Mouse (Mus musculus) liver, embryonic 15.5 days (tissue): Measurements from ENCODE around the gene Zfp536. TPM values are rescaled to one million over a fixed set of nuclear protein-coding genes. Genes with fewer than 3 reads are reported as not detected.

Experiments
- ATAC-seq: fragments of 200-750 bp; cut with Nextera tagmentation; 2 replicates; pipeline ENCODE4 v1.8.0; 2017; ENCODE audit warnings: moderate number of reproducible peaks, mild to moderate bottlenecking, moderate library complexity; ENCODE audit not compliant: insufficient read depth
- H3K27ac ChIP-seq: fragments of 300-500 bp; sonication (generic); replicated peaks from 2 replicates; pipeline ENCODE4 v1.5.1; 2015; ENCODE audit warnings: mild to moderate bottlenecking, inconsistent platforms
- H3K27me3 ChIP-seq: fragments of 300-500 bp; sonication (generic); 2 replicates; pipeline ENCODE4 v1.6.1; 2015; ENCODE audit warnings: mild to moderate bottlenecking, inconsistent platforms
- H3K36me3 ChIP-seq: fragments of 300-500 bp; sonication (generic); replicated peaks from 2 replicates; pipeline ENCODE4 v1.6.1; 2015; ENCODE audit warnings: moderate library complexity, mild to moderate bottlenecking, inconsistent platforms
- H3K4me1 ChIP-seq: fragments of 300-500 bp; sonication (generic); replicated peaks from 2 replicates; pipeline ENCODE4 v1.6.1; 2015; ENCODE audit warnings: inconsistent platforms
- H3K4me2 ChIP-seq: fragments of 300-500 bp; sonication (generic); 2 replicates; pipeline ENCODE4 v1.6.1; 2015; ENCODE audit warnings: moderate library complexity, mild to moderate bottlenecking, inconsistent platforms
- H3K4me3 ChIP-seq: fragments of 300-500 bp; sonication (generic); replicated peaks from 2 replicates; pipeline ENCODE4 v1.5.1; 2015; ENCODE audit warnings: mild to moderate bottlenecking, inconsistent platforms
- H3K9ac ChIP-seq: fragments of 300-500 bp; sonication (generic); 2 replicates; pipeline ENCODE4 v1.6.1; 2015; ENCODE audit warnings: moderate library complexity, mild to moderate bottlenecking, inconsistent platforms
- H3K9me3 ChIP-seq: fragments of 300-500 bp; sonication (generic); replicated peaks from 2 replicates; pipeline ENCODE4 v1.6.1; 2016; ENCODE audit warnings: inconsistent platforms
- WGBS: fragments of 180-500 bp; shearing (Covaris S2); methylation state at CpG from one replicate; pipeline ENCODE4 v1.1.7; 2015; ENCODE audit warnings: mixed read lengths; ENCODE audit not compliant: insufficient replicate concordance; 5-methylcytosine and 5-hydroxymethylcytosine counted together
- polyA plus RNA-seq: library from polyadenylated mRNA; unstranded; fragments of >200 nt; fragmentation: Nextera tagmentation; extraction: Ambion mirVana; gene quantifications from 2 replicates; pipeline ENCODE4 v1.2.1, GENCODE M21; 2015

The Zfp536 gene
- polyA plus RNA-seq, 1 experiment from 2014 or later, result 0.07 TPM

DNA sequence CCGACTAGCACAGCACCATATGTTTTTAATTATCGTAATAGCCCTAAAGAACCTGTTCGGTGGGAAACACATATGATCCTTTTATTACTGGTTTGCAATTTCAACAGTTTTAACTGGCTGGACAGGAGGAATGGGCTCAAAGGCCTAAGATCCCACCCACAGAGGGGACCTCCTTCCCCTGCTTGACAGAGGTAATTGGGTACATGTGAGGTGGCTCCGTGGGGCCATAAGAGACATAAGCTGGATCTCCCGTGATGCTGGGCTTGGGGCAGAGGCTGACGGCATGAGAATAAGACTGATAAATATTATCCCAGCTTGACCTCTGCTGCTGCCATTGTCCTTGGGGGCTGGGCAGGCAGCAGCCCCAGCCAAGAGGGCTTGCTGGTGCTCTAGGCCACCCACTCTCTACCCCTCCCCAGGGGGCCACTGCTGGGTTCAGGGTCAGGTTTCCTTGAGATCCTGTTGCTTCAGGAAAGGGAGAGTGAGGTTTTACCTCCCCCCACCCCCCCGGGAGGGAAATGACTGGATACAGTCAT, 309.2 kb downstream of the Zfp536 start:
- H3K4me1 ChIP-seq, result no peaks in the 10 kb centered on the region
- WGBS, result 65% methylated on average over 7 of the region's 7 CpGs
- no peak overlapping the region for H3K9ac ChIP-seq
- H3K27ac ChIP-seq, result no peak overlapping the region
- no peaks in the 10 kb centered on the region for H3K9me3 ChIP-seq
- no peaks in the 10 kb centered on the region for H3K36me3 ChIP-seq
- H3K27me3 ChIP-seq, result no peaks in the 10 kb centered on the region
- no peak overlapping the region for H3K4me2 ChIP-seq
- no peak overlapping the region for H3K4me3 ChIP-seq
- no peak for ATAC-seq

DNA sequence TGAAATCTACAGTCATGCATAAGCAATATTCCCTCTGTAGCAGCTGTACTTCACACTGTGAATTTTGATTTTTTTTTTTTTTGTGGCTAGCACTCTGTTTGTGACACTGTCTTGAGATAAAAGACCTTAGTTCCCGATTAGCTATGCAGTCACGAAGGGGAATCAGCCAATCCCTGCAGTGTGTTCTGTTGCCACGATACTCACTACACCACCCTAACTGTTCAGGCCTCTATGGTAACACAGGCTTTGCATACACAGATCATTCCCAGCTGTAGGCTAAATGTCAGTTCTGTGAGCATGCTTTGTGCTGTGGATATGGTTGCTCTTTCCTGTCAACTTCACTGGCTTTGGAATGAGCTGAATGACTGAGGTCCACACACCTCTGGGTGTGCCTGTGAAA, 325.9 kb downstream of the Zfp536 start:
- Histone ChIP-seq H3K9ac (no peak overlapping the region), H3K36me3 (no peaks in the 10 kb centered on the region), H3K27ac (no peak overlapping the region), H3K4me2 (no peak overlapping the region), H3K9me3 (no peaks in the 10 kb centered on the region; the same call in 1 of the 2 replicates), H3K4me3 (no peak overlapping the region), H3K27me3 (no peaks in the 10 kb centered on the region), H3K4me1 (no peaks in the 10 kb centered on the region)
- no peak for ATAC-seq
- 59% methylated on average over 3 of the region's 3 CpGs for WGBS

GRCm38 (mm10) chr7:37439912-37440311, 333.5 kb downstream of the Zfp536 start:
- H3K27me3 ChIP-seq, result no peaks in the 10 kb centered on the region
- no peak overlapping the region for H3K4me2 ChIP-seq
- H3K4me1 ChIP-seq, result no peaks in the 10 kb centered on the region
- H3K36me3 ChIP-seq, result no peaks in the 10 kb centered on the region
- WGBS, result 59% methylated on average over 13 of the region's 13 CpGs
- H3K4me3 ChIP-seq, result no peak overlapping the region
- H3K9me3 ChIP-seq, result no peaks in the 10 kb centered on the region; the same call in 1 of the 2 replicates
- no peak for ATAC-seq
- H3K9ac ChIP-seq, result no peak overlapping the region
- H3K27ac ChIP-seq, result no peak overlapping the region

- Histone ChIP-seq H3K27ac (no peak overlapping the region), H3K9ac (no peak overlapping the region), H3K4me3 (no peak overlapping the region), H3K27me3 (no peaks in the 10 kb centered on the region), H3K9me3 (no peaks in the 10 kb centered on the region; the same call in 1 of the 2 replicates), H3K4me1 (no peaks in the 10 kb centered on the region), H3K4me2 (no peak overlapping the region), H3K36me3 (no peaks in the 10 kb centered on the region)
- WGBS, result 62% methylated on average over 16 of the region's 16 CpGs
- no peak for ATAC-seq
Observed at GRCm38 (mm10) chr7:37439117-37439844, 334.2 kb downstream of the Zfp536 start.

- Histone ChIP-seq H3K9ac (no peak overlapping the region), H3K27ac (no peak overlapping the region), H3K36me3 (no peaks in the 10 kb centered on the region), H3K27me3 (no peaks in the 10 kb centered on the region), H3K4me1 (no peaks in the 10 kb centered on the region), H3K4me2 (no peak overlapping the region), H3K9me3 (no peaks in the 10 kb centered on the region), H3K4me3 (no peak overlapping the region)
- no peak for ATAC-seq
- 21% methylated on average over 3 of the region's 3 CpGs for WGBS
Observed at GRCm38 (mm10) chr7:37437887-37438286, 335.6 kb downstream of the Zfp536 start.

GRCm38 (mm10) chr7:37433156-37433555, 340.3 kb downstream of the Zfp536 start:
- no peak for ATAC-seq
- Histone ChIP-seq H3K27me3 (no peaks in the 10 kb centered on the region), H3K4me1 (no peaks in the 10 kb centered on the region), H3K4me2 (no peak overlapping the region), H3K36me3 (no peaks in the 10 kb centered on the region), H3K4me3 (no peak overlapping the region), H3K9ac (no peak overlapping the region), H3K27ac (no peak overlapping the region), H3K9me3 (no peaks in the 10 kb centered on the region)
- WGBS, result 23% methylated on average over 7 of the region's 7 CpGs

GRCm38 (mm10) chr7:37431471-37431870, 342.0 kb downstream of the Zfp536 start:
- Histone ChIP-seq H3K4me2 (no peak overlapping the region), H3K9me3 (no peaks in the 10 kb centered on the region), H3K27me3 (no peaks in the 10 kb centered on the region), H3K9ac (no peak overlapping the region), H3K36me3 (no peaks in the 10 kb centered on the region), H3K4me1 (no peaks in the 10 kb centered on the region), H3K27ac (no peak overlapping the region), H3K4me3 (no peak overlapping the region)
- 75% methylated on average over 10 of the region's 10 CpGs for WGBS
- ATAC-seq, result no peak

- H3K4me2 ChIP-seq, result no peak overlapping the region
- no peaks in the 10 kb centered on the region for H3K27me3 ChIP-seq
- no peaks in the 10 kb centered on the region for H3K4me1 ChIP-seq
- H3K4me3 ChIP-seq, result no peak overlapping the region
- H3K9ac ChIP-seq, result no peak overlapping the region
- ATAC-seq, result no peak
- H3K27ac ChIP-seq, result no peak overlapping the region
- H3K9me3 ChIP-seq, result no peaks in the 10 kb centered on the region
- no peaks in the 10 kb centered on the region for H3K36me3 ChIP-seq
Observed at GRCm38 (mm10) chr7:37426061-37426460, 347.4 kb downstream of the Zfp536 start.

DNA sequence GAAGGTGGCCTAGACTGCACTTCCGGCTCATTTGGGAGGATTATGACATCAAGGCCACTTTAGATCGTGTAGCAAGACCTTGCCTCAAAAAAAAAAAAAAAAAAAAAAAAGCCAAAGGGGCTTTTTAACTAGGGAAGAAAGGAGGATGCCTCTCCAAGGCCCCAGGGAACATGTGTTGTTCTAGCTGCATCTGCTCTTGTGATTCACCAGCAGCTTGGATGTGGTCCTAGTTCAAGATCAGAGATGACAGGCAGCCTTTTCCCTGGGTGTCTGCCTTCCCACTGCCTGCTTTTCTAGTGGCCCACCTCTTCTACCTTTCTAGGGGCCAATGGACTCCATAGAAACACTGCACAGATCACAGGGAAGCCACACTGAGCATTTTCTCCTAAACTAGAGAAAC, 350.5 kb downstream of the Zfp536 start:
- Histone ChIP-seq H3K36me3 (no peaks in the 10 kb centered on the region), H3K27ac (no peak overlapping the region), H3K4me3 (no peak overlapping the region), H3K27me3 (no peaks in the 10 kb centered on the region), H3K4me2 (no peak overlapping the region), H3K9me3 (no peaks in the 10 kb centered on the region), H3K4me1 (no peaks in the 10 kb centered on the region), H3K9ac (no peak overlapping the region)
- 50% methylated on average over 2 of the region's 2 CpGs for WGBS
- ATAC-seq, result no peak

Other genes starting within 250 kb of the Zfp536 start
- gene Uri1, start 249.9 kb upstream of the Zfp536 start, polyA plus RNA-seq, result 11.5 and 12.8 TPM in 2 replicates